Mouse (Mus musculus): Measurements from ENCODE around the gene Ptgfrn.

- TF ChIP-seq CTCF (IDR thresholded peaks at IDR 0.05; ENCODE audit: low read depth) (no peak), EP300 (IDR thresholded peaks at IDR 0.05; ENCODE audit: low read depth) (no peak)
Measured at GRCm38 (mm10) chr3:101098073-101098472, 12.0 kb downstream of the Ptgfrn start.

Data from heart, postnatal 0 days (tissue).